Mouse (Mus musculus) liver, postnatal 0 days (tissue): ENCODE measurements around the gene Mup20. TPM values are rescaled to one million over a fixed set of nuclear protein-coding genes. Genes with fewer than 3 reads are reported as not detected.
"Not testable (repeated sequence)": the region's sequence is repeated elsewhere in the genome, so short reads cannot be mapped to it uniquely, and the experiment has no call there.

ENCODE experiments used
- ATAC-seq: fragments of 200-750 bp; cut with Nextera tagmentation; 2 replicates; pipeline ENCODE4 v1.8.0; 2017; ENCODE audit warnings: mild to moderate bottlenecking, moderate library complexity
- DNase-seq: peaks from one replicate; pipeline ENCODE4 v3.0.0-alpha.2; 2016
- H3K27ac ChIP-seq: fragments of 300-500 bp; sonication (generic); 2 replicates; pipeline ENCODE4 v1.5.1; 2014; ENCODE audit warnings: antibody characterized with exemption, moderate library complexity, mild to moderate bottlenecking, low read depth
- H3K27me3 ChIP-seq: fragments of 300-500 bp; sonication (generic); 2 replicates; pipeline ENCODE4 v1.6.1; 2014; ENCODE audit warnings: low read length, control low read depth, mixed read lengths; ENCODE audit not compliant: insufficient read depth
- H3K36me3 ChIP-seq: fragments of 300-500 bp; sonication (generic); replicated peaks from 2 replicates; pipeline ENCODE4 v1.6.1; 2014; ENCODE audit warnings: mild to moderate bottlenecking, control low read depth, low read length, moderate library complexity, mixed read lengths; ENCODE audit not compliant: insufficient read depth
- H3K4me1 ChIP-seq: fragments of 300-500 bp; sonication (generic); 2 replicates; pipeline ENCODE4 v1.6.1; 2014; ENCODE audit warnings: antibody characterized with exemption, mild to moderate bottlenecking, control low read depth; ENCODE audit not compliant: insufficient read depth
- H3K4me2 ChIP-seq: fragments of 300-500 bp; sonication (generic); 2 replicates; pipeline ENCODE4 v1.6.1; 2014; ENCODE audit warnings: low read depth, mild to moderate bottlenecking, low read length, moderate library complexity, mixed read lengths
- H3K4me3 ChIP-seq: fragments of 300-500 bp; sonication (generic); 2 replicates; pipeline ENCODE4 v1.5.1; 2014; ENCODE audit warnings: low read depth, low read length
- H3K9ac ChIP-seq: fragments of 300-500 bp; sonication (generic); replicated peaks from 2 replicates; pipeline ENCODE4 v1.6.1; 2014; ENCODE audit warnings: mild to moderate bottlenecking, moderate library complexity
- H3K9me3 ChIP-seq: fragments of 300-500 bp; sonication (generic); 2 replicates; pipeline ENCODE4 v1.6.1; 2016; ENCODE audit warnings: mild to moderate bottlenecking, control low read depth, low read length, mixed read lengths
- CTCF ChIP-seq: sonication (generic); IDR thresholded peaks from 2 replicates; pipeline ENCODE4 v1.5.1; 2016; ENCODE audit warnings: antibody characterized with exemption, low read depth
- EP300 ChIP-seq: IDR thresholded peaks from 2 replicates; pipeline ENCODE4 v1.6.1; 2016; ENCODE audit warnings: antibody characterized with exemption, low read depth, mild to moderate bottlenecking
- WGBS: fragments of 180-500 bp; shearing (Covaris S2); extraction: QIAGEN DNeasy Blood & Tissue Kit; methylation state at CpG from one replicate; pipeline ENCODE4 v1.1.7; 2014; ENCODE audit not compliant: insufficient replicate concordance; 5-methylcytosine and 5-hydroxymethylcytosine counted together
- polyA plus RNA-seq: library from polyadenylated mRNA; unstranded; fragments of >200 nt; fragmentation: Nextera tagmentation; extraction: Ambion mirVana; gene quantifications from 2 replicates; pipeline ENCODE4 v1.2.1, GENCODE M21; 2015

Mup20 gene
- 0.23 and 0.60 TPM in 2 replicates for polyA plus RNA-seq

- not testable (repeated sequence) for H3K9ac ChIP-seq, H3K27ac ChIP-seq, H3K4me2 ChIP-seq, H3K9me3 ChIP-seq, H3K4me3 ChIP-seq, ATAC-seq, H3K27me3 ChIP-seq, H3K36me3 ChIP-seq, DNase-seq, H3K4me1 ChIP-seq
- 38% methylated on average over 1 of the region's 3 CpGs for WGBS
Observed at GRCm38 (mm10) chr4:62054058-62054457, at the start of gene Mup20. Gene Mup20, minus strand, starts transcription at chr4:62054158.

- H3K36me3 ChIP-seq, H3K4me1 ChIP-seq, ATAC-seq, H3K9ac ChIP-seq, H3K4me2 ChIP-seq, H3K4me3 ChIP-seq, H3K27ac ChIP-seq, H3K9me3 ChIP-seq, H3K27me3 ChIP-seq: not testable (repeated sequence)
- DNase-seq, result peak; percentile 26
- 38% methylated on average over 1 of the region's 2 CpGs for WGBS
- peak; percentile 65 for TF ChIP-seq CTCF
Observed at GRCm38 (mm10) chr4:62103366-62103765, 49.4 kb upstream of the Mup20 start.

- 40% methylated on average over 2 of the region's 2 CpGs for WGBS
Observed at GRCm38 (mm10) chr4:62087953-62088352, 34.0 kb upstream of the Mup20 start.

GRCm38 (mm10) chr4:62087241-62087640 lies 33.3 kb upstream of the Mup20 start, which contains the start of gene Mup3:
Gene Mup3, minus strand, starts transcription at chr4:62087342.
- Histone ChIP-seq H3K9ac (no peak within 1 kb of the TSS), H3K4me1 (peaks cover 3% of the 10 kb centered on the region; the same call in 1 of the 2 replicates), H3K27ac (no peak within 1 kb of the TSS), H3K4me3 (no peak within 1 kb of the TSS), H3K36me3 (no peaks in the 10 kb centered on the region), H3K27me3 (no peaks in the 10 kb centered on the region), H3K9me3 (no peaks in the 10 kb centered on the region), H3K4me2 (no peak within 1 kb of the TSS)
- 76% methylated on average over 2 of the region's 2 CpGs for WGBS
- no peak for TF ChIP-seq CTCF
- no peak for ATAC-seq
- no peak for DNase-seq

More at GRCm38 (mm10) chr4:62087953-62088352, 34.0 kb upstream of the Mup20 start:
- H3K4me3 ChIP-seq, result no peak overlapping the region
- H3K36me3 ChIP-seq, result no peaks in the 10 kb centered on the region
- TF ChIP-seq CTCF, result no peak
- no peak for TF ChIP-seq EP300
- H3K4me2 ChIP-seq, result no peak overlapping the region
- peak; percentile 67 for ATAC-seq
- H3K27me3 ChIP-seq, result no peaks in the 10 kb centered on the region
- no peak overlapping the region for H3K9ac ChIP-seq
- no peaks in the 10 kb centered on the region for H3K9me3 ChIP-seq
- H3K4me1 ChIP-seq, result peaks cover 3% of the 10 kb centered on the region; the same call in 1 of the 2 replicates
- no peak for DNase-seq
- no peak overlapping the region for H3K27ac ChIP-seq

- H3K4me3 ChIP-seq, result no peak overlapping the region
- no peaks in the 10 kb centered on the region for H3K36me3 ChIP-seq
- no peak overlapping the region for H3K9ac ChIP-seq
- H3K27ac ChIP-seq, result no peak overlapping the region
- no peak for ATAC-seq
- H3K9me3 ChIP-seq, result no peaks in the 10 kb centered on the region
- H3K4me2 ChIP-seq, result no peak overlapping the region
- DNase-seq, result no peak
- H3K27me3 ChIP-seq, result no peaks in the 10 kb centered on the region
- TF ChIP-seq EP300 (no peak), CTCF (no peak)
- H3K4me1 ChIP-seq, result peaks cover 3% of the 10 kb centered on the region; the same call in 1 of the 2 replicates
Observed at GRCm38 (mm10) chr4:62082755-62083154, 28.8 kb upstream of the Mup20 start.

- H3K9ac ChIP-seq, result no peak overlapping the region
- no peak overlapping the region for H3K27ac ChIP-seq
- no peak overlapping the region for H3K4me3 ChIP-seq
- no peak overlapping the region for H3K4me2 ChIP-seq
- DNase-seq (no peak), ATAC-seq (no peak)
- no peaks in the 10 kb centered on the region for H3K9me3 ChIP-seq
- no peaks in the 10 kb centered on the region for H3K36me3 ChIP-seq
- WGBS, result 74% methylated on average over 3 of the region's 3 CpGs
- H3K4me1 ChIP-seq, result no peaks in the 10 kb centered on the region
- TF ChIP-seq CTCF (no peak), EP300 (no peak)
- H3K27me3 ChIP-seq, result no peaks in the 10 kb centered on the region
Observed at GRCm38 (mm10) chr4:62075126-62075525, 21.2 kb upstream of the Mup20 start.

- H3K27ac ChIP-seq, H3K4me2 ChIP-seq, H3K4me3 ChIP-seq, H3K4me1 ChIP-seq, DNase-seq, H3K9me3 ChIP-seq, H3K36me3 ChIP-seq, H3K9ac ChIP-seq, H3K27me3 ChIP-seq: not testable (repeated sequence)
- peak; percentile 64; the same call in 1 of the 2 replicates for ATAC-seq
- WGBS, result 44% methylated on average over 2 of the region's 2 CpGs
Observed at GRCm38 (mm10) chr4:62054780-62055179, 822 bp upstream of the Mup20 start.
